Mouse (Mus musculus): ENCODE measurements at regions not wholly inside any gene's neighbourhood (a gene's known extent, or its start where the extent isn't known, plus 50 kb on each side); places are given as distances from the start of the nearest gene placed in this dataset.

DNA sequence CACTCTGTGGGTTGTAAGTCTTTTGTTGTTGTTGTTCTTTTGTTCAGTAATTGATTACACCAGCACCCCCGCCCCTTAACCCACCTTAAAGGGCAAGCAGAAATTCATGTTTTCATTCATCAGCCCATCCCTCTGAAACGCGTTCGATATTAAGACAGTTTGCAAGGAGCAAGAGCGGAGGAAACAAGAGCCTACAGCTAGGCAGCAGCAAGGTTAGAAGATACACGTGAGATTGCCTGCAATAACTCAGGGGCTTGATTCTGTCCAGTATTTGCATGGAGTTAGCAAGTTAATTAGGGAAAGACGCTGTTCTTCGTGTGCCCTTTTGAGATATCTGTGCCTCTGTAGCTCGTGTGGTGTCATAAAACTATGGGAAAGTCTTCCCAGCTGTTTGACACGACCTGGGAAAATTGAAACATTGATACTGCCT lies 202.0 kb downstream of the Gm11146 start:
- no peak for DNase-seq (ENCODE audit: low spot score)

DNA sequence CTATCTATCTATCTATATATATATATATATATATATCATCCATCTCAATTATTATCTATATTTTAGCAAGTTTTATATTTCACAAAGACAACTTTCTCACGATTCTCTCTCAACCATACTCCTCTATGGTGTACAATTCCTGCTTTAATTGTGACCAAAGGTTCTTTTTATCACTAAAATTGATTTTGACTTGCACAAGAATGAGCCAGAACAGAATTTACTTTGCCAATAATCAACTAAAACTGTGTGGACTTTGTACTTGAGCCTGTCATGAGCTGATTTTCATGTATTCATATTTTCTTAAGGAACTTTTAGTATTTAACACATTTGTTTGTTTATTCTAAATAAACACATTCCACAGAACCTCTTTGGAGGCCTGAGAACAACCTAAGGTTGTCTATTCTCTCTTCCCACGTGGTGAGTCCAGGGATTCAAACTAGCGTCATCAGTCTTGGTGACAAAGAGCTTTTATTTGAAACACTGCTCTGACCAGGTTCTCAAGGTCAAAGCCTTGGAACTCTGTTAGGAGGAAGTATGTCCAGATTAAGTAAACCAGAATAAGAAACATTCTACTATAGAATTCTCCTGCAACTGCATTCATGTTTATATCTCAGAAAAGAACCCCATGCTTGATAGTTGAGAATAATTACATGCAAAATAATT lies 207.7 kb downstream of the Gm11146 start:
- no peak for DNase-seq (ENCODE audit: low spot score)

DNA sequence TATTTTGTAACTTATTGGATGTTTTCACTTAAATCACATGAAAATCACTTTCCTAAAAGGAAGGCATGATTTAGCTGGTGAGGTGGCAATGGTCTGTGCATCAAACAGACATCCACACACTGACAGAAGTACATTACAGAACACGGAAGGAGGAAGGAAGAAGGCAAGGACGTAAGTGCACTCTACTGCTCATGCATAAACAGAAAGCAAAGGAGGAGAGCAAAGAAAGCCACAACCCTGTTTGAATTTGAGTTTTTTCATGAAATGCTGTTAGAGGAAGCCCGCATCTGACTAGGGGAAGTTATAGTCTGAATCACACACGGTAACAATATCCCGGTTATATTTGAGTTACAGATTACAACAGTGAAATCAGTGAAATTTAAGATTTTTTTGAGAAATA lies 208.4 kb downstream of the Gm11146 start:
- DNase-seq (ENCODE audit: low spot score) = no peak

- DNase-seq (ENCODE audit: low spot score) = no peak
Observed at GRCm38 (mm10) chr16:77392205-77392604, 209.7 kb downstream of the Gm11146 start.

- DNase-seq (ENCODE audit: low spot score) = no peak
Observed at GRCm38 (mm10) chr16:77384021-77384729, 217.7 kb downstream of the Gm11146 start.

- DNase-seq (ENCODE audit: low spot score) = no peak
Observed at GRCm38 (mm10) chr16:77382790-77383189, 219.1 kb downstream of the Gm11146 start.

GRCm38 (mm10) chr16:77372768-77373167 lies 229.1 kb downstream of the Gm11146 start:
- DNase-seq (ENCODE audit: low spot score) = no peak

DNA sequence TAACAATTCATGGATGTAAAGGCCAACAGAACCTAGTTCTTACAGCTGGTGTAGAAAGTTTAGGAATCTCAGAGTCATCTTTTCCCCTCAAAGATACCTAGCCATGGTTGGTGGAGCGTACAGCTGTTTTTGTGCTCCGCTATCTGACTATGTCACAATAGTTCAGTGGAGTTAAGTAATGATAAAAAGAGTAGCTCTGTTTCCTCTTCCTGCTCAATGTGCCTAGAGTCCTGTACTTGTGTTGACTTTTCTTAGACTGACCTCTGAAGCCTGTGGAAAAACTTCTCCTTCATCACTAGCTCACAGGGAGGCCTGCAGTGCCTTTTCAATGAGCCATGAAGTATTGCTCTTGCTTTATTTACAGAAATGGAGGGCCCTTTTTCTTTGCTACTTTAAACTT lies 232.1 kb downstream of the Gm11146 start:
- DNase-seq (ENCODE audit: low spot score) = no peak

GRCm38 (mm10) chr16:77365254-77365653 lies 236.6 kb downstream of the Gm11146 start:
- DNase-seq (ENCODE audit: low spot score) = no peak

DNA sequence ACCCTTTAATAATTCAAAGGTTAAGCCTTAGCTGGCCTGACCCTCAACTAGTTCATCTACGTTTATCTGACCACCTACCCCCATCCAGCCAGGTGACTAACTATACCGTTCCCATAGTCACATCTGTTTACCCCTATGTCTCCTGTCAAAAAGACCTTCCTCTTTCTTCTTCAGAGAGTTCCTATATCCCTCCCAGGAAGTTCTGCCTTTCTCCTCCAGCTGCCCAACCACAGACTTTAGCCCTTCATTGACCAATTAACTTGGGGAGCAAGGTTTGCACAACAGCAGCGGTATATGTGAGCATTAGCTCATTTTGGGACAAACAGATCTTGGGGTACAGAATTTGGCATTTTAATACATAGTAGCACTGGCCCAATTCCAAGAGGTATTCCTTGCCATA lies 237.5 kb downstream of the Gm11146 start:
- no peak for DNase-seq (ENCODE audit: low spot score)

DNA sequence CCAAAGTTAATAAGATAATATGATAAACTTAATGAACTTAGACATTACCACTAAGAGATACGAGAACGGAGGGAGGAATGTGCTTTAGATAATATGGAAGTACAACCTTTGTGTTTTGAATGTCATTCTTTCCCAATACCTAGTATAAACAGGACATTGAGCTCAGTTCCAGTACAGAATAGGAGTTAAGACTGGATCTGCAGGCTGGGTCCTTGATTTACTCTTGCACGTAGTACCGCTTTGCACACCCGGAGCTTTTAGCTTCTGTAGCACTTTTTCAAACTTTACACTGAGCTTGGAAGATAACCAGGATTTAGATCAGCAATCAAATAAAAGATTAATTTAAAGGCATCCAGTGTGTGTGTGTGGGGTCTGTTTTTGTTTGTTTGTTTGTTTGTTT lies 242.7 kb downstream of the Gm11146 start:
- no peak for DNase-seq (ENCODE audit: low spot score)

DNA sequence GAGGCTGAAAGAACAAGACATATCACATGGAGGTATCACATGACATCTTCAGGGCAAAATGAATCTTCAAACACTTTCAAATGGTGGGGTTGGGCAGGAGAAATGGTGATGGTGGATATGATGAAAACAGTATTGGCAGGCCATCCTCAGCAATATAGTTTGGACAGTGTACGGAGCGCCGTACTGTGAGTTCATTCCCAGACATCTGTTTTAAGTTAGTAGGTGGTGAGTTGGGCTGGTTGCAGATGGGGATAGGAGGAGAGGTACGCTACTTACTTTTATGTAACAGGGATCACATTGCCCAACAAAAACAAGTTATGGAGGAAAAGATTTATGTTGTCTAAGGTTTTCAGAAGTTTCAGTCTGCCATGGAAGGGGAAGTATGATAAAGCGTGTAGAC lies 246.6 kb downstream of the Gm11146 start:
- no peak for DNase-seq (ENCODE audit: low spot score)

- peak; percentile 19 for DNase-seq (ENCODE audit: low spot score)
Observed at GRCm38 (mm10) chr16:77354201-77354712, 247.6 kb downstream of the Gm11146 start.

- no peak for DNase-seq (ENCODE audit: low spot score)
Observed at GRCm38 (mm10) chr16:77346128-77346527, 255.8 kb downstream of the Gm11146 start.

GRCm38 (mm10) chr16:77332285-77332684 lies 269.6 kb downstream of the Gm11146 start:
- no peak for DNase-seq (ENCODE audit: low spot score)

DNA sequence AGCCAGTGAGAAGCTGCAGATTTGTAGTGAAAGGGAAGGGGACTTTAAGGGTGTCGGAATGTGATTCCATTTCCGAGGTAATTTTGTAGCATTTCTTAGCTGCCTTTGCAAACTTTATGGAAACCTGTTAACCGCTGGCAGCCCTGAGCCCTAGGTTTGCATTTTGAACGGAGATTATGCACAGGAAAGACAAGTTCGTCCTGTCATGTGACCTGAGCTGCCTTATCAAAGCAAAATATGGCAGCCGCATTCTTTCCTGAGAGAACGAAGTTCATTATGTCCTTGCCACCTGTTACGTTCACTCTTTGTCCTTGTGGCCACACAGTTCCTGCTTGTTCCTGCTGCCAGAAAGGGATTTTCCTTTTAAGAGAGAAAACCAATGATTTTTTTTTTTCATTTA lies 270.9 kb downstream of the Gm11146 start:
- DNase-seq (ENCODE audit: low spot score) = peak; percentile 55

- DNase-seq (ENCODE audit: low spot score) = peak; percentile 49
Observed at GRCm38 (mm10) chr16:77329711-77330530, 272.0 kb downstream of the Gm11146 start.

DNA sequence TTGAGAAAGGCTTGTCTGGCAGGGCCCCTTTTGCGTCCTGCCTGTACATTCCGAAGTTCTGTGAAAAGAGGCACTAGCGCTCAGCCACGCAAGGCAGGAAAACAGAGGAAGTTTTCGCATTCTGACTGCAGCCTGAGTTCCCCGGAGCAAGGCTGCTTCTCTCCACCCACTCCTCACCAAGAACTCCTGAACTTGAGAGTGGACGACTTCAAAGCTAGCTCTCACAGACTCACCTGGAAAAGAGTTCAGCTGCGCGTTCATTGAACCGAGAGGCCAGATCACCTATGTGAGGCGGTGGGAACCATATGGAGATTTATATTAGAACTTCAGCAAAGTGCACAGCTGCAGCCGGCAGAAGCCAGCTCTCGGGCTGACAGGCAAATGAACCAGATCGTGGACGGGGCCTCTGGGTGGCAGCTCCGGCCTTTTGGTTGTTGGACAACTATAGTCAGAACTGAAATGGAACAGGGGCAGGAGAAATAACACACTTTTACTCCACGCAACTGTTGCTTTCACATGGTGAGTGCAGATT lies 272.7 kb downstream of the Gm11146 start:
- peak; percentile 42 for DNase-seq (ENCODE audit: low spot score)

DNA sequence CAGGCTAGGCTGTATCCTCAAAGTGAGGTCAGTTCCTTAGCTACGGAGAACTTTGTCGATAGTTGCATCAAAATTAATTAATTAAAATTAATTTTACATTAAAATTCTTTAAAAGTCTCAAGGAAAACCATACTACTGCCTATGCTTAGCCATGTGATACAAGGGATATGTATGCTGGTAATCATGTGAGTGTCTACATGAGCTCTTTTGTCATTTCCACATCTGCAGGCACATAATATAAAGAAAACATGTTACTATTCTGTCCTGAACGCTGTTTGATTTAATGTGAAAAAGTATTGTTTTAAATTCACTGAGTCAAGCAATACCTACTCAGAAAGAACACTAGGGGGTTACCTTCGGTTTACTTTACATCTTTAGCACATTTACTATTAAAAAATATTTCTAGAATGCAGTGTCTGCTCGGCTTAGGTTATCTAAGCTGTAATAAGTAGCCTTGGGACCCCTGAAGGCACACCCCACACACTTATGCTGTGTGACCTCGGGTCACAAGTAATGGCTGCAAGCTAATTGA lies 273.2 kb downstream of the Gm11146 start:
- DNase-seq (ENCODE audit: low spot score) = no peak

DNA sequence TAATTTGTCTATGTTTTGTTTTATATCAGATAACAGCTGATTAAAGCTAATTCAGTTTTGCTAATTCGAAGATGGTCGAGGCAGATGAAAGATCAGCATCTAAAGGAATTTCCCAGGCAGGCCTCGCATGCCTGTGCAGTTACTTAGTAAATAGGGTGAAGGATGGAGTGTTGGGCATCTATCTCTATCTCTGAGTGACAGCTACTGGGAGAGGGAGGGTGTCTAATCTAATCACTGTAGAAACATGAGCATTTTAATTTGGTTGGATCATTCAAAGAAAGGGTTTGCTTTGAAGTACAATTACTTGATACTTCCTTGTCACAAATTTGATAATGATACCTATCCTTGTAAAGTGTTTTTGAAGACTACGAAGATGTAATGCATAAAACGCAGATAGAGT lies 273.8 kb downstream of the Gm11146 start:
- DNase-seq (ENCODE audit: low spot score) = no peak

DNA sequence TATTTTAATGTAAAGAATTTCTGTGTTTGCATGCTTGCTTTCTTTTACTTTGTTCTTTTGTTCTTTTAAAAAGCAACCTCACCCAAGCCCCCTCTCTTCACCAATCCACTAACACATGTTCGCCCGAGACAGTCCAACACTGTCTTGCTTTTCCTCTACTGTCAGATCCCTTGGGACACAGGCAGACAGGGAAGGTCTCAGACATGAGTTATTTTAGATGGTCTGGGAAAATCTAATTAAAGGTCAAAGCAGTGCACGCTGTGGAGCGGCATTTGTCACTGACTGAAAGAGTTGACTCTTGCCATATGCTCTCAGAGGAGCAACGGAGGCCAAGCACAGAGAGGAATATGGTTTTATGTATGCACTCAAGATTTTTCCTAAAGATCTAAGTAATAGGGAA lies 279.6 kb downstream of the Gm11146 start:
- DNase-seq (ENCODE audit: low spot score) = no peak

DNA sequence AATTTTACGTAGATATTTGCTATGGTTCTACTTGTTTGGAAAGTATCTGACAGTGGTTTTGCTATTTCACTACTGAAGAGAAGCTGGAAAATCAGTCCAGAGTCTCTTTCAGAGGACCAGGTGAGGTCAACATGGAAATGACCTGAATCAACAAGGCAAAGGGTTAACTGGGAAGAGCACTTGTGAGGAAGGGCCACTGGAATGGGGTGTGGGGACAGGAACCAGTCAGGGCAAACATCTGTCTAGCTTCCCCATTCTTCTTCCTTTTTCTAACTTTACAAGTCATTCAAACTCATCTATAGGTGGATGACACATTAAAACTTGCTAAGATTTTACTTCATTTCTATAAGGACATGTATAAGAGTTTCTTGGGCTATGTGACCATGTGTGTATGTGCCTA lies 283.7 kb downstream of the Gm11146 start:
- DNase-seq (ENCODE audit: low spot score) = no peak
